In the genomic region with DNA sequence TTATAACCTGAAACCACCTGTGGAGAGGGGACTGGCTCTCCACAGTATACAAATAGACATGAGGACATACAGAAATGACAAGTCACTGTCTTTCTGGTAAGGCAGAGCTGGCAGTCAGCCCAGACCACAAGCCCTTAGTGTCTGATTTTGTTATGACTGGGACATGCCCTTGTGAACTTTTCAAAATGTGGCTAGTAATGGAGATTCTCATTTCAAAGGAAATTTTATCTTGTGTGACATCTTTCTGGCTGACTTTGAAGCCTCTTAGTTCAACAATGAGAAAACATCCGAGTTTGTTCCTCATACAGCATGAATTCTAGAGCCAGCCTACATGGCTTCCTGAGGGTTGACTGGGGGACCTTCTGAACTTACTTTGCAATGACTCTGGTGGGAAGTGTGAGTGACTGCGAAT, we compare ENCODE assay signal across 14 mouse cellular contexts.
DNase-seq lines count a peak whose midpoint lies in the region; ATAC-seq and TF ChIP-seq lines count a peak whose summit lies in the region.
"Had no signal": no experiment of that assay in that cellular context is flagged by ENCODE, and none has a peak within 500 bp of the region (broad histone marks: within the 10 kb centered on the region; RNA-seq: fewer than 3 reads in every experiment).

No protein-coding gene starts in this region.

- H3K9me3 ChIP-seq in CH12.LX (replicated peaks; ENCODE audit: low read length) = no peaks in the 10 kb centered on the region
- H3K9me3 ChIP-seq in lung, postnatal 0 days (ENCODE audit: low read length) = no peaks in the 10 kb centered on the region
- H3K9me3 ChIP-seq: hindbrain, embryonic 15.5 days; liver, embryonic 13.5 days; stomach, embryonic 15.5 days had no signal

- H3K27me3 ChIP-seq in CH12.LX (replicated peaks) = no peaks in the 10 kb centered on the region
- no peaks in the 10 kb centered on the region for H3K27me3 ChIP-seq in lung, postnatal 0 days (replicated peaks; ENCODE audit: insufficient read depth, low read length)
- H3K27me3 ChIP-seq: hindbrain, embryonic 15.5 days; liver, embryonic 13.5 days; stomach, embryonic 15.5 days had no signal

- peak; percentile 72 for DNase-seq in kidney, postnatal 10 days
- no peak for DNase-seq in kidney, postnatal 25 days
- DNase-seq in CH12.LX (ENCODE audit: extremely low read depth) = peak; percentile 60
- DNase-seq in adrenal gland, adult 8-10 months = peak; percentile 34
- DNase-seq in lung, postnatal 0 days (ENCODE audit: low spot score) = peak; percentile 64
- DNase-seq in layer of hippocampus, adult 2 months (ENCODE audit: low spot score in 2 of 2) = no peak
- DNase-seq in urinary bladder, adult 18-20 months (ENCODE audit: low spot score in 2 of 2) = no peak
- DNase-seq in urinary bladder, postnatal 4 days (ENCODE audit: low spot score in 2 of 2) = no peak
- DNase-seq: forebrain, postnatal 0 days; gastrocnemius, postnatal 14 days; liver, embryonic 13.5 days; thymus, postnatal 4 days had no signal

- H3K4me2 ChIP-seq in CH12.LX (ENCODE audit: insufficient read depth, low read depth, poor library complexity, severe bottlenecking) = no peak overlapping the region
- H3K4me2 ChIP-seq in lung, postnatal 0 days (replicated peaks; ENCODE audit: low read depth, low read length) = no peak overlapping the region
- H3K4me2 ChIP-seq: hindbrain, embryonic 15.5 days; liver, embryonic 13.5 days; stomach, embryonic 15.5 days had no signal

- no peak for TF ChIP-seq CTCF in CH12.LX (conservative IDR thresholded peaks at IDR 0.05 in 1 of 2, IDR thresholded peaks at IDR 0.05 in 1 of 2; ENCODE audit: low read depth in 2 of 2, low read length in 2 of 2)
- no peak for TF ChIP-seq CTCF in lung, postnatal 0 days (IDR thresholded peaks at IDR 0.05)
- TF ChIP-seq CTCF in layer of hippocampus, adult 2 months (conservative IDR thresholded peaks at IDR 0.05) = no peak

- in situ Hi-C loops in CH12.LX (cut with MboI; ENCODE audit: low pct_ligation_motif_present, low pct_unique_long_range_greater_than_20kb, low sequenced_read_pairs) = no loop called here

- TF ChIP-seq RAD21 in CH12.LX (IDR thresholded peaks at IDR 0.05; ENCODE audit: low read depth, low read length) = no peak

- no peak overlapping the region for H3K9ac ChIP-seq in CH12.LX (ENCODE audit: insufficient read depth, low read depth)
- H3K9ac ChIP-seq in lung, postnatal 0 days (replicated peaks; ENCODE audit: low read depth) = no peak overlapping the region
- H3K9ac ChIP-seq: forebrain, postnatal 0 days; hindbrain, embryonic 15.5 days; liver, embryonic 13.5 days; stomach, embryonic 15.5 days had no signal

- no peak overlapping the region for H3K27ac ChIP-seq in CH12.LX (ENCODE audit: insufficient read depth, low read depth)
- H3K27ac ChIP-seq in lung, postnatal 0 days (ENCODE audit: low read length) = no peak overlapping the region
- no peak overlapping the region for H3K27ac ChIP-seq in layer of hippocampus, adult 2 months
- H3K27ac ChIP-seq: hindbrain, embryonic 15.5 days; liver, embryonic 13.5 days; stomach, embryonic 15.5 days had no signal

- peaks cover 0 to 9% of the 10 kb centered on the region in 2 experiments; a peak in 1 of 4 replicates for H3K4me1 ChIP-seq in CH12.LX (ENCODE audit: control insufficient read depth in 1 of 2, insufficient read depth in 2 of 2)
- no peaks in the 10 kb centered on the region for H3K4me1 ChIP-seq in lung, postnatal 0 days (ENCODE audit: insufficient read depth, low read depth, low read length)
- H3K4me1 ChIP-seq: hindbrain, embryonic 15.5 days; liver, embryonic 13.5 days; stomach, embryonic 15.5 days had no signal

- dilution Hi-C loops in CH12.LX (cut with MboI; ENCODE audit: extremely low pct_ligation_motif_present, extremely low pct_unique_long_range_greater_than_20kb, low sequenced_read_pairs) = no loop called here

- H3K4me3 ChIP-seq in CH12.LX (replicated peaks in 1 of 3; ENCODE audit: low read depth in 2 of 3, low read length in 2 of 3, poor library complexity in 1 of 3) = no peak overlapping the region
- H3K4me3 ChIP-seq in lung, postnatal 0 days (ENCODE audit: low read depth, low read length) = no peak overlapping the region
- no peak overlapping the region for H3K4me3 ChIP-seq in layer of hippocampus, adult 2 months
- H3K4me3 ChIP-seq: hindbrain, embryonic 15.5 days; liver, embryonic 13.5 days; stomach, embryonic 15.5 days had no signal

- H3K79me2 ChIP-seq in CH12.LX (replicated peaks; ENCODE audit: control insufficient read depth, extremely low read depth, insufficient read depth, poor library complexity, severe bottlenecking) = no peaks in the 10 kb centered on the region

- ATAC-seq in lung, postnatal 0 days = peak; percentile 62
- ATAC-seq: forebrain, postnatal 0 days had no signal

- TF ChIP-seq EP300 in CH12.LX (IDR thresholded peaks at IDR 0.05; ENCODE audit: low read length) = peak; percentile 86
- peak; percentile 46; the same call in 1 of the 2 replicates for TF ChIP-seq EP300 in lung, postnatal 0 days (IDR thresholded peaks at IDR 0.05)

- 17% methylated on average over 2 of the region's 2 CpGs for WGBS in lung, postnatal 0 days

- no peak for TF ChIP-seq POLR2A in CH12.LX (IDR thresholded peaks at IDR 0.05; ENCODE audit: low read depth, low read length)

- H3K36me3 ChIP-seq in CH12.LX (replicated peaks in 1 of 2; ENCODE audit: control insufficient read depth in 1 of 2, insufficient read depth in 1 of 2, low read length in 1 of 2) = no peaks in the 10 kb centered on the region
- H3K36me3 ChIP-seq in lung, postnatal 0 days (ENCODE audit: insufficient read depth, low read length) = no peaks in the 10 kb centered on the region
- H3K36me3 ChIP-seq: hindbrain, embryonic 15.5 days; liver, embryonic 13.5 days; stomach, embryonic 15.5 days had no signal

TF ChIP-seq in CH12.LX, 34 proteins besides CTCF, POLR2A, EP300 and RAD21:
- TF ChIP-seq CHD2 (IDR thresholded peaks at IDR 0.05; ENCODE audit: low read length) = 0 out of 2 replicates have a peak, but pooled peaks have one; percentile 17
- TF ChIP-seq IRF4 (IDR thresholded peaks at IDR 0.05; ENCODE audit: low read depth, low read length) = peak; percentile 85
- TF ChIP-seq MEF2A (IDR thresholded peaks at IDR 0.05; ENCODE audit: borderline replicate concordance, low read depth, low read length) = peak; percentile 83
- peak; percentile 55 for TF ChIP-seq ETS1 (conservative IDR thresholded peaks at IDR 0.05; ENCODE audit: low read depth, low read length)
- no peak for TF ChIP-seq HCFC1 (IDR thresholded peaks at IDR 0.05; ENCODE audit: low read depth, low read length)
- no peak for TF ChIP-seq ZC3H11A (IDR thresholded peaks at IDR 0.05; ENCODE audit: low read depth, low read length)
- TF ChIP-seq MAFK (IDR thresholded peaks at IDR 0.05; ENCODE audit: insufficient replicate concordance, low read length) = no peak
- peak; percentile 77 for TF ChIP-seq TCF12 (IDR thresholded peaks at IDR 0.05; ENCODE audit: low read depth, low read length)
- no peak for TF ChIP-seq ZKSCAN1 (IDR thresholded peaks at IDR 0.05; ENCODE audit: borderline replicate concordance, low read depth, low read length)
- TF ChIP-seq ZNF384 (IDR thresholded peaks at IDR 0.05; ENCODE audit: low read depth, low read length) = no peak
- TF ChIP-seq NRF1 (IDR thresholded peaks at IDR 0.05; ENCODE audit: low read depth, low read length) = no peak
- no peak for TF ChIP-seq MAX (IDR thresholded peaks at IDR 0.05; ENCODE audit: low read length)
- 0 out of 2 replicates have a peak, but pooled peaks have one; percentile 62 for TF ChIP-seq RCOR1 (conservative IDR thresholded peaks at IDR 0.05; ENCODE audit: low read depth, low read length)
- TF ChIP-seq JUN (IDR thresholded peaks at IDR 0.05; ENCODE audit: insufficient read depth, low read depth, low read length) = peak; percentile 61; the same call in 1 of the 2 replicates
- TF ChIP-seq JUND (conservative IDR thresholded peaks at IDR 0.05; ENCODE audit: low read depth, low read length) = peak; percentile 77
- TF ChIP-seq BHLHE40 (IDR thresholded peaks at IDR 0.05; ENCODE audit: low read depth, low read length) = peak; percentile 64
- no peak for TF ChIP-seq USF1 (IDR thresholded peaks at IDR 0.05; ENCODE audit: low read depth, low read length)

Comparison
In these comparisons a context has a peak if more than half of its experiments do, and no peak if none do; other contexts are left out.
1. DNase-seq: peak in kidney, postnatal 10 days (single experiment), CH12.LX (single experiment), adrenal gland, adult 8-10 months (single experiment) and lung, postnatal 0 days (single experiment); none in kidney, postnatal 25 days (0 of 2), layer of hippocampus, adult 2 months (0 of 2), urinary bladder, adult 18-20 months (0 of 2) and urinary bladder, postnatal 4 days (0 of 2).